Mouse (Mus musculus) C2C12 (cell line): ENCODE measurements around the gene Zbtb8a.

Source experiments
- CEBPB ChIP-seq: IDR thresholded peaks from one replicate; pipeline ENCODE4 v1.6.1; 2011; ENCODE audit warnings: low read depth, mild to moderate bottlenecking, control low read depth, moderate library complexity
- CTCF ChIP-seq: IDR thresholded peaks from one replicate; pipeline ENCODE4 v1.5.1; 2011; ENCODE audit not compliant: control insufficient read depth, insufficient read depth, insufficient read length
- FOSL1 ChIP-seq: IDR thresholded peaks from one replicate; pipeline ENCODE4 v1.8.0; 2011; ENCODE audit warnings: mild to moderate bottlenecking, low read length; ENCODE audit not compliant: poor library complexity, insufficient read depth, severe bottlenecking
- MAX ChIP-seq: IDR thresholded peaks from one replicate; pipeline ENCODE4 v1.6.1; 2011; ENCODE audit warnings: mild to moderate bottlenecking, control low read depth
- MYOD1 ChIP-seq: IDR thresholded peaks from one replicate; pipeline ENCODE4 v1.6.1; 2011; ENCODE audit warnings: low read depth; ENCODE audit not compliant: control insufficient read depth, insufficient read length
- MYOG ChIP-seq: IDR thresholded peaks from one replicate; pipeline ENCODE4 v1.6.1; 2011; ENCODE audit not compliant: control insufficient read depth, insufficient read length; ENCODE audit errors: extremely low read depth
- USF1 ChIP-seq: IDR thresholded peaks from one replicate; pipeline ENCODE4 v1.6.1; 2011; ENCODE audit warnings: low read depth, mild to moderate bottlenecking, control low read depth, moderate library complexity

DNA sequence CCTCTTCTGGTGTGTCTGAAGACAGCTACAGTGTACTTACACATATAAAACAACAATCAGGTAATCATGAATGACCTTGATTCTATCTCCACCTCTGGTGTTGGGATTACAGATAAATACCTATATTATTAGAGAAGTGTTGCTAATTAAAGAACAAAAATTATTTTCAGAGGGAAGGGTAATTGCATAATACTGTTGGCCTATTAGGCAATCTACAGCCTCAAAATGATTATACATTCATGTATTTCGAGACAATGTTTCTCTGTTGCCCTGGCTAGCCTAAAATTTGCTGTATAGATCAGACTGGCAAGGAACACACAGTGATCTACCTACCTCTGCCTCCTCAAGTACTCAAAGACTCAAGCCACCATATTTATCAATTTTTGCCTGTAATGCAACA is 54.4 kb downstream of the Zbtb8a start:
- TF ChIP-seq USF1 (no peak), CTCF (no peak), MYOG (no peak), MAX (no peak), MYOD1 (no peak), FOSL1 (no peak), CEBPB (peak; percentile 79)
